Mouse (Mus musculus): ENCODE measurements around the gene Phc3. TPM values are rescaled to one million over a fixed set of nuclear protein-coding genes. Genes with fewer than 3 reads are reported as not detected.

Phc3 gene
- polyA plus RNA-seq, 1 experiment from 2014 or later, result 13.5 TPM

DNA sequence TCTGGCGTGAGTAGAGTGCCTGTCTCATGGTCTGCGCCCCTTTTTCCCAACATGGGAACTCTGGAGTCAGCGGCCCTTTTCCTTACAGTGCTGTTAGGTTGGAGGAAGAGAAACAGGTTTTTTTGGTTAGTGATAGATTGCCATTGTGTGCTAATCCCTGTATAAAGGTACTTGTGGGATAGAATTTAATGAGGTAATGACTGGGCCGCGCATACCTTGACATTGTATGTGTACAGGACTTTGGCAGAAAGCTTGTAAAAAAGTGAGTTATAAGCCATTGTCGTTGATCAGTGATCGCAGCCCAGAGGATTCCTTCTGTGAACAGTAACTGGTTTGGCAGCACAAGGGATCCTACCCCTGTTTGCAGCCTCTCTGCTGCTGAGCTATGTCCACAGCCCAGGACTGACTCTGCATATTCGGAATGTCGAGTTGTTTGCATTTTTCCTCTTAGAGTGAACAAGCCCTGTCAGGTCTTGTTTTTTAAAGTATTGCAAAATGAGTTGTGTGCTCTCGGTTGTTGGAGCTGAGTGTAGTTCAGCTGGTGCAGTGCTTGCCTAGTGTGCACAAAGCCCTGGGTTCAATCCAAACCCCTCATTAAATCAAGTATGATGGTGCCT is 30.3 kb upstream of the Phc3 start:
- no peaks in the 10 kb centered on the region for H3K36me3 ChIP-seq (ENCODE audit: control insufficient read depth, insufficient read depth, low read length)
- no peaks in the 10 kb centered on the region for H3K9me3 ChIP-seq (ENCODE audit: control insufficient read depth, low read length)
- no peaks in the 10 kb centered on the region for H3K27me3 ChIP-seq (ENCODE audit: control insufficient read depth, insufficient read depth, low read length)
- peaks cover 8% of the 10 kb centered on the region for H3K4me1 ChIP-seq (ENCODE audit: control insufficient read depth, insufficient read depth, low read length)
- no peak for ATAC-seq (ENCODE audit: low read depth)
- WGBS, result 55% methylated on average over 10 of the region's 10 CpGs
- no peak overlapping the region for H3K4me3 ChIP-seq (ENCODE audit: low read depth, low read length)
- no peak overlapping the region for H3K9ac ChIP-seq (replicated peaks; ENCODE audit: low read depth, low read length)
- H3K4me2 ChIP-seq (ENCODE audit: low read depth, low read length), result no peak overlapping the region
- H3K27ac ChIP-seq (ENCODE audit: low read depth, low read length), result no peak overlapping the region

DNA sequence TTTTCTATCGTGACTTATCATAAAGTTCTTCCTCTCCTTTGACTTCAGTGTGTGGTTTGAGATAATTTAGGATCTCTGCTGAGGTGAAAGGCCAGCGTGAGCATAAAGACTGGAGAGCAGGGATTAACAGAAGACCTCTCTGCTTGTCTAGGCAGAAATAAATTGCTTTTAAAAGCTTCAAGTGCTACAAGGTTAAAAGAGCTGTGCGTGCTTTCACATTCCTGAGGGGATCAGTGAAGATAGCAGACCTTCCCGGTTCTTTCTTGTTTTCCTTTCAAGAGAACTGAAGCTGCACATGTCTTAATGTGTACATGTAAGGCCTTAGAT is 27.4 kb upstream of the Phc3 start:
- Histone ChIP-seq H3K27me3 (ENCODE audit: control insufficient read depth, insufficient read depth, low read length) (no peaks in the 10 kb centered on the region), H3K4me3 (ENCODE audit: low read depth, low read length) (peak overlapping the region; percentile 86), H3K9me3 (ENCODE audit: control insufficient read depth, low read length) (no peaks in the 10 kb centered on the region), H3K36me3 (ENCODE audit: control insufficient read depth, insufficient read depth, low read length) (no peaks in the 10 kb centered on the region), H3K27ac (ENCODE audit: low read depth, low read length) (no peak overlapping the region), H3K4me1 (ENCODE audit: control insufficient read depth, insufficient read depth, low read length) (peaks cover 8% of the 10 kb centered on the region), H3K9ac (replicated peaks; ENCODE audit: low read depth, low read length) (peak overlapping the region; percentile 76; the same call in 1 of the 2 replicates), H3K4me2 (ENCODE audit: low read depth, low read length) (peak overlapping the region; percentile 73)
- no peak for ATAC-seq (ENCODE audit: low read depth)
- WGBS, result 1% methylated on average over 4 of the region's 4 CpGs

DNA sequence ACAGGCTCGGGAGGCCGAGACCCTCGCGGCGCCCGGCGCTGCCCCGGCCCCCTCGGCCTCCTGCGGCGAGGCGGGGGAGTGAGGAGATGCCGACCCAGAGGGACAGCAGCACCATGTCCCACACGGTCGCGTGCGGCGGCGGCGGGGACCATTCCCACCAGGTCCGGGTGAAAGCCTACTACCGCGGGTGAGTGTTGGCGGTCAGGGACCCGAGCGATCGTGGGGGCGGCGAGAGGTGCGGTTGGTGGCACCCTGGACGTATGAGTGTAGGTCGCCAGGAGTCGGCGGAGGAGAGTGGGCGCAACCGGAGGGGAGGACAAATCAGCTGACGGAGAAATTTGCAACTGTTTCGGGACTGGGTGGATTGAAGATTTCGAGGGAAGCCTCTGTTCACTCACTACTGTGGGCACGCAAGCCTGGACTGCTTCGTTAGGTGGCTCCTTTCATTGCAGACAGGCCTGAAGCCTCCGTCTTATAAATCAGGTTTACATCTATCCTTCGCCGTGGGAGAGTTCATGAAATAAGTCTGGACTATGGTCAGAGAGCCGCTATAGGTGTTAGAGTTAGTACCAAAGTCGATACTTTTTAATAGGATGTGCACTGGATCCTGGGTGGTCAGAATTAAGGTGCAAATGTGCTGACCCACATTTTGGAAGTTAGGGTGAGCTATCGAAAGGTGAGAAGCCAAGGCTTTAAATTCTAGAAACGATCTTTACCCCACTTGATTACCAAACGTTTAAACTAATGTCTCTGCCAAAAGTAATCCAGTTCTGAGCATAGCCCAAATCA is 26.9 kb upstream of the Phc3 start:
- H3K27me3 ChIP-seq (ENCODE audit: control insufficient read depth, insufficient read depth, low read length), result no peaks in the 10 kb centered on the region
- no peaks in the 10 kb centered on the region for H3K36me3 ChIP-seq (ENCODE audit: control insufficient read depth, insufficient read depth, low read length)
- ATAC-seq (ENCODE audit: low read depth), result peak; percentile 79
- H3K4me3 ChIP-seq (ENCODE audit: low read depth, low read length), result peak overlapping the region; percentile 86
- no peaks in the 10 kb centered on the region for H3K9me3 ChIP-seq (ENCODE audit: control insufficient read depth, low read length)
- peak overlapping the region; percentile 76 for H3K9ac ChIP-seq (replicated peaks; ENCODE audit: low read depth, low read length)
- H3K27ac ChIP-seq (ENCODE audit: low read depth, low read length), result peak overlapping the region; percentile 78
- H3K4me2 ChIP-seq (ENCODE audit: low read depth, low read length), result peak overlapping the region; percentile 73
- 1% methylated on average over 41 of the region's 49 CpGs for WGBS
- H3K4me1 ChIP-seq (ENCODE audit: control insufficient read depth, insufficient read depth, low read length), result peaks cover 8% of the 10 kb centered on the region

DNA sequence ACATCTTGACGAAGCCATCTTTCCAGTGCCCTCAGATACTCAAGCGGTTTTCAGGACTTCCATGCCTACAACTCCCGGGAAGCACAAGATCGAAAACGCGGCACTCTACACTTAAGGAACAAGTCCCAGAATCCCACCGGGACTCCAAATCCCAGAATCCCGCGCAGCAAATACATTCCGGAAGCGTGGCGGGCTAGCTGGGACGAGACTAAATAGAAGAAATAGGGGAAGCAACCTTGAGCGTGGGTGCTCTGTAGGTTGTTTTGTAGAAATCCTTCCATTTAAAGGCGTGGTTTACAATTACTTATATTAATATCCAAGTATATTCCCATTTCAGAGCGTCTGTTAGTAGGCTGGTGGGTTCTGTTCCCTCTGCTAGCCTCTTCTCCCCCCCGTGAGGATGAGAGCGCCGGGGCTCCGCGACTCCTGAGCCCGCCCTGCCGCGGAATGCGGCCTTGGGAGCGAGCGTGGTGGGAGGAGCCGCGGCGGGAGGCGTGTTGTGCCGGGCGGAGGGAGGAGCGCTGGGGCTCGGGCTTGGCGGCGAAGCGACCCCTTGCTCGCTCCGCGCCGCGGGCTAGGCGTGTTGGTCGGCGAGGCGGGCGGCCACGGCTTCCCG is 26.2 kb upstream of the Phc3 start, which contains the start of gene Prkci:
Gene Prkci (plus strand): TSS at position 465 of the 616 bp plus-strand sequence.
- Histone ChIP-seq H3K27me3 (ENCODE audit: control insufficient read depth, insufficient read depth, low read length) (no peaks in the 10 kb centered on the region), H3K9ac (replicated peaks; ENCODE audit: low read depth, low read length) (peak within 1 kb of the TSS; percentile 76), H3K4me2 (ENCODE audit: low read depth, low read length) (peak within 1 kb of the TSS; percentile 73), H3K4me3 (ENCODE audit: low read depth, low read length) (peak within 1 kb of the TSS; percentile 86), H3K4me1 (ENCODE audit: control insufficient read depth, insufficient read depth, low read length) (peaks cover 8% of the 10 kb centered on the region), H3K27ac (ENCODE audit: low read depth, low read length) (peak within 1 kb of the TSS; percentile 78), H3K36me3 (ENCODE audit: control insufficient read depth, insufficient read depth, low read length) (no peaks in the 10 kb centered on the region), H3K9me3 (ENCODE audit: control insufficient read depth, low read length) (no peaks in the 10 kb centered on the region)
- peak; percentile 99 for ATAC-seq (ENCODE audit: low read depth)
- WGBS, result 0% methylated on average over 31 of the region's 50 CpGs

DNA sequence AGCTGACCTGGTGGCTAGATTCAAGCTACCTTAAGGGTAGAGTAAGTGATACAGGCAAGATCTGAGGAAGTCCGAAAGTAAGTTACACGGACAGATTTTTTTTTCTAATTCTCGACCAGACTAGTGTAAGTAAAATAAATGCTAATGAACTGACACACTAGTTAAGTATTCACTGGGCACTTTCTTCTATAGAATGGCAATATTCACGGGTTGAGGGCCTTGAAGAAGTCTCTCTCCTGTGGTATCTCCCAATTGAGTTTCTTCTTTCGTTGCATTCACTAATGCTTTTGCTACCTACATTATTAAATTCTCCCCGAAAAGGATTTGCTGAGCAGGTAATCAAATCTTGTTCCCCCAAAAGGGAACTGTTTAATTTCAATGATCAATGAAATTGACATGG is 25.6 kb upstream of the Phc3 start:
- Histone ChIP-seq H3K9me3 (ENCODE audit: control insufficient read depth, low read length) (no peaks in the 10 kb centered on the region), H3K9ac (replicated peaks; ENCODE audit: low read depth, low read length) (peak overlapping the region; percentile 76; the same call in 1 of the 2 replicates), H3K27me3 (ENCODE audit: control insufficient read depth, insufficient read depth, low read length) (no peaks in the 10 kb centered on the region), H3K4me2 (ENCODE audit: low read depth, low read length) (peak overlapping the region; percentile 73), H3K36me3 (ENCODE audit: control insufficient read depth, insufficient read depth, low read length) (no peaks in the 10 kb centered on the region), H3K4me1 (ENCODE audit: control insufficient read depth, insufficient read depth, low read length) (peaks cover 8% of the 10 kb centered on the region), H3K4me3 (ENCODE audit: low read depth, low read length) (peak overlapping the region; percentile 86), H3K27ac (ENCODE audit: low read depth, low read length) (no peak overlapping the region)
- no peak for ATAC-seq (ENCODE audit: low read depth)
- 27% methylated on average over 6 of the region's 6 CpGs for WGBS

DNA sequence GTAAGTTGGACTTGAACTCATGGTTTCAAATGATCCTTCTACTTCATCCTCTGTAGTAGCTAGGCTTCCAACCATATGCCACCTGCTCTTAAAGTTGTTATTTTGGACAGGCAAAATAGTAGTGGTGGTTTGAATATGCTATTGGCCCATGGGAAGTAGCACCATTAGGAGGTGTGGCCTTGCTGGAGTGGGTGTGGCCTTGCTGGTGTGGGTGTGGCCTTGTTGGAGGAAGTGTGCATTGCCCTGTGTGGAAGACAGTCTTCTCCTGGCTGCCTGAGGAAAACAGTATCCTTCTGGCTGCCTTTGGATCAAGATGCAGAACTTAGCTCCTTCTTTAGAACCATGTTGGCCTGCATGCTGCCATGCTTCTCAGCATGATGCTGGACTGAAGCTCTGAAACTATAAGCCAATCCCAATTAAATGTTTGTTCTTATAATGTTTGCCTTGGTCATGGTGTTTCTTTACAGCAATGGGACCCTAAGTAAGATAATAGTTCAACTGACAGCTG is 23.9 kb upstream of the Phc3 start:
- Histone ChIP-seq H3K4me2 (ENCODE audit: low read depth, low read length) (no peak overlapping the region), H3K4me3 (ENCODE audit: low read depth, low read length) (no peak overlapping the region), H3K9ac (replicated peaks; ENCODE audit: low read depth, low read length) (no peak overlapping the region), H3K4me1 (ENCODE audit: control insufficient read depth, insufficient read depth, low read length) (peaks cover 8% of the 10 kb centered on the region), H3K27me3 (ENCODE audit: control insufficient read depth, insufficient read depth, low read length) (no peaks in the 10 kb centered on the region), H3K36me3 (ENCODE audit: control insufficient read depth, insufficient read depth, low read length) (no peaks in the 10 kb centered on the region), H3K27ac (ENCODE audit: low read depth, low read length) (no peak overlapping the region), H3K9me3 (ENCODE audit: control insufficient read depth, low read length) (no peaks in the 10 kb centered on the region)
- no peak for ATAC-seq (ENCODE audit: low read depth)

DNA sequence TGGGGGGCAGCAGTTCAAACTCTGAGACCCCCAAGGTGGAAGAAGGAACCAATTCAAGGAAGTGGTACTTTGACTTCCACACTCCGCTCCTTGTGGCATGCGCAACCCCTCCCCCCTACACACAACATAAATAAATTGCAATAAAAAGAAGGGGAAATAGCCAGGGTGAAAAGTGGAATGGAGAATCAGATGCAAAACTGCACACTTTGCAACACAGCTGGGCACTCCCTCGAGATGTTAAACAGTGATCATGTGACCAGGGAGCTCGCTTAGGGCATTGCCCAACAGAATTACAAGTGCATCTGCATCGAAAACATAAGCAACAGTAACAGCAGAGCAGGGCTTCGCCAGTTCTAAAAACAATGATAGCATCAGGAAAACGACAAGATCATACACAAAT is 22.9 kb upstream of the Phc3 start:
- no peaks in the 10 kb centered on the region for H3K9me3 ChIP-seq (ENCODE audit: control insufficient read depth, low read length)
- H3K4me2 ChIP-seq (ENCODE audit: low read depth, low read length), result no peak overlapping the region
- ATAC-seq (ENCODE audit: low read depth), result no peak
- no peak overlapping the region for H3K4me3 ChIP-seq (ENCODE audit: low read depth, low read length)
- no peaks in the 10 kb centered on the region for H3K27me3 ChIP-seq (ENCODE audit: control insufficient read depth, insufficient read depth, low read length)
- peaks cover 7% of the 10 kb centered on the region for H3K4me1 ChIP-seq (ENCODE audit: control insufficient read depth, insufficient read depth, low read length)
- 78% methylated on average over 7 of the region's 7 CpGs for WGBS
- H3K9ac ChIP-seq (replicated peaks; ENCODE audit: low read depth, low read length), result no peak overlapping the region
- no peaks in the 10 kb centered on the region for H3K36me3 ChIP-seq (ENCODE audit: control insufficient read depth, insufficient read depth, low read length)
- H3K27ac ChIP-seq (ENCODE audit: low read depth, low read length), result no peak overlapping the region

DNA sequence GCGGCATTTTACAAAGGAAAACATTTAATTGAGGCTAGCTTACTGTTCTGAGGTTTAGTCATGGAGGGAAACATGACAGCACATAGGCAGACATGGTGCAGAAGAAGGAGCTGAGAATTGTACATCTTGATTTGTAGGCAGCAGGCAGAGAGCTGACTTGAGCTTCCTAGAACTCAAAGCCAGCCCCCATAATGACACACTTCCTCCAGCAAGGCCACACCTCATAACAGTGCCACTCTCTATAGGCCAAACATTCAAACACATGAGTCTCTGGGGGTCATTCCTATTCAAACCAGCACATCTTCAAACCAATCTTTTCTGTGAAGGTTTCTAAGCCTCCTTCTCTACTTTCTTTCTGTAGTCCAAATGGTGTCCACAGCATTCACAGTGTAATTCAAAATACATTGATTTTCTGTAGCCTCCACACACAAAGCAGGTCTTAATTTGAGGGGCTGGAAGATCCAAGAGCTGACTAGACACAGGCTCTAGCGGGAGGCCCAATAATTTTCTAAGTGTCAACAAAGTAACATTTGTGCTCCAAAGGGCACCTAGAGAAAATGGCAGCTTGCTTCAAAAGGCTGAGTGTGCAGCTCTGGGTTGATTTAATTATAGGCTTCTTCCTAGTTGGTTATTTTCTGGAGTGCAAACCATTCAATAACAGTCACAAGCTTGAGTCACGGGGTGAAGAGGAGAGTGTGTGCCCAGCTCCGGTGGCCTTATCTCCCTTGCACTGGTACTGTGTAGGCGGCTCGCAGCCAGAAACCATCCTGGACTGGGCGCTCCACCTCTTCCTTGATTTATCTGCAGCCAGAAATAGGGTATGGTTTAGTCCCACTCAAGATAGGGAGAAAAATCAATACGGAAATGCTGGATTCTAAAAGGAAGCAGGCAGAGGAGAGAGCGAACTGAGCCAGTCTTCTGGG is 18.4 kb upstream of the Phc3 start:
- Histone ChIP-seq H3K4me2 (ENCODE audit: low read depth, low read length) (no peak overlapping the region), H3K9me3 (ENCODE audit: control insufficient read depth, low read length) (no peaks in the 10 kb centered on the region), H3K27ac (ENCODE audit: low read depth, low read length) (no peak overlapping the region), H3K4me3 (ENCODE audit: low read depth, low read length) (no peak overlapping the region), H3K4me1 (ENCODE audit: control insufficient read depth, insufficient read depth, low read length) (no peaks in the 10 kb centered on the region), H3K9ac (replicated peaks; ENCODE audit: low read depth, low read length) (no peak overlapping the region), H3K27me3 (ENCODE audit: control insufficient read depth, insufficient read depth, low read length) (no peaks in the 10 kb centered on the region), H3K36me3 (ENCODE audit: control insufficient read depth, insufficient read depth, low read length) (no peaks in the 10 kb centered on the region)
- ATAC-seq (ENCODE audit: low read depth), result peak; percentile 58; the same call in 1 of the 2 replicates
- 88% methylated on average over 9 of the region's 9 CpGs for WGBS

Data from neural tube, embryonic 14.5 days (tissue).